Mouse (Mus musculus) cerebral cortex, adult 2 months (tissue): ENCODE measurements around the gene Plcg2.

ENCODE experiments used
- WGBS: fragments of 180-500 bp; shearing (Covaris S2); methylation state at CpG from one replicate; pipeline ENCODE4 v1.1.7; 2018; 5-methylcytosine and 5-hydroxymethylcytosine counted together

Plcg2 gene

DNA sequence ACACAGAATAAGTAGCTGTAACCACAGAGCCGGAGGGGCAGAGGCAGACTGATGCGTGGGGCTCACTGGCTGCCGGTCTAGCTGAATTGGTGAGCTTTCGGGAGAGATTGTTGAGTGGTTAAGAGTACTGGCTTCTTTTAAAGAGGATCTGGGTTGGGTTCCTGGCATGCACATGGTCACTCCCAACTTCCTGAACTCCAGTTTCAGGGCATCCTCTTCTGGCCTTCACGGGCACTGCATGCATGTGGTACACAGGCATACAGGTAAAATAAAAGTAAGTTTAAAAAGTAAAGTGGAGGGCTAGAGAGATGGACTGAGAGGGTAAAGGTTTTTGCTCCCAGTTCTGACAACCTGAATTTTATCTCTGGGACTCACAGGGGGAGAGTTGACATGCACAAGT lies 52.4 kb downstream of the Plcg2 start:
- WGBS = 84% methylated on average over 5 of the region's 5 CpGs

- WGBS = 63% methylated on average over 4 of the region's 4 CpGs
These were observed 62.9 kb downstream of the Plcg2 start for GRCm38 (mm10) chr8:117561014-117561413.

- WGBS = 23% methylated on average over 17 of the region's 17 CpGs
These were observed 63.8 kb downstream of the Plcg2 start for GRCm38 (mm10) chr8:117561735-117562361.

DNA sequence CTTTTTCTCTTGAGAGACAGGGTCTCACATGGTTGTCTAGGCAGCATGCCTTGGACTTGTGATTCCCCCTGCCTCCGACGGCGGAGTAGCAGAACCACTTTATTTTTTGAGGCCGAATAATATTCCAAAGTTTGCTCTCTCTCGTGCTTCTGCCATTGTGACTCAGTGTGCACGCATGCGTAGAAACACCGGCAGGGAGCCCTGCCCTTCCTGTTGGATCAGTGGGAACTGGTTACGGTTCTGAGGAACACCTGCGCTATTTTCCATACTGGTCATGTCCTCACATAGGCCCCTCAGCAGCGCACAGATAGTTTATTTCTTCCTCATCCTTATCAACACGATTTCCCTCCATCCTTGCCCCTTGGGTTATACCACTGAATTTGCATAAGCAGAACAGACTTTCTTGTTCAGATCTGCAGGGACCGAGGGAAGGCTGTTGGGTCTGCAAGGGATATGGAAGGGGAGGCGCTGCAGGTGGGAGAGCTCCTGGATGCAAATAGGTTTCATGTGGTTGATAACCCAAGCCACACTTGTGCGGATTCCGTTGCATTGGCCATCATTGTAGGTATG lies 64.4 kb downstream of the Plcg2 start:
- WGBS = 46% methylated on average over 16 of the region's 16 CpGs

DNA sequence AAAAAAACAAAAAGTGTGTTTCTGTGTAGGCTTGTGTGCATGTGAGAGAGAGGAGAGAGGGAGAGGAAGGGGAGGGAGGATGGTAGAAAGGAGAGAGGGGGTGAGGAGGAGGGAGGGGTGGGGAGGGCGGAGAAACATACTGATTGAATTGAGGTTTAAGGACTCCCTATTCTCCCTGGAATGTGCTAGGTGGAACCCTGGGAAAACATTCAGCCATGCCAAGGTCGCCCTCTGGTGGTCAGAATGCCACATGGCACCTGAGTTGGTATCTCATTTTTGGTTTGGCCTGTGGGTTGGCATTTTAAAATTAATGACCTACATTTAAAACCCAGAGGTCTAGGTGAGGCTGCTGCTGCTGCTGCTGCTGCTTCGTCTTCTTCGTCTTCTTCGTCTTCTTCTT lies 71.3 kb downstream of the Plcg2 start:
- 32% methylated on average over 5 of the region's 5 CpGs for WGBS

GRCm38 (mm10) chr8:117576291-117576785 lies 78.2 kb downstream of the Plcg2 start:
- WGBS = 71% methylated on average over 9 of the region's 9 CpGs

GRCm38 (mm10) chr8:117577059-117577458 lies 79.0 kb downstream of the Plcg2 start:
- WGBS = 83% methylated on average over 6 of the region's 6 CpGs

- WGBS = 65% methylated on average over 10 of the region's 10 CpGs
These were observed 79.8 kb downstream of the Plcg2 start for GRCm38 (mm10) chr8:117577883-117578282.

DNA sequence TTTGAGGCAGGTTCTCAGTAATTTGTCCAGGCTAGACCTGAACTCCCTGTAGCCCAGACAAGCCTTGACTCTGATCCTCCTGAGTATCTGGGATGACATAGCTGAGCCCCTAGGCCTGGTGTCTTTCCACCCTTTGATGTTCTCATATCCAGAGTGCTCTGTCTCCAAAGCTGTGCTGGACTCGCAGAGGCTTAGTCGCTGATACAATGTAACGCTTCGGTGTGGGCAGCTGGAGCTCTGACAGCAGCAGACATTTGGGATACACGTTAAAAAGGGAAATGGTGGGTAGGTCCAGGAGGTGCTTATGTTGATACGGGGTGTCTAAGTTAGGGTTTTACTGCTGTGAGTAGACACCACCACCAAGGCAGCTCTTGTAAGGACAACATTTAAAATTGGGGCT lies 80.8 kb downstream of the Plcg2 start:
- WGBS = 71% methylated on average over 6 of the region's 6 CpGs

DNA sequence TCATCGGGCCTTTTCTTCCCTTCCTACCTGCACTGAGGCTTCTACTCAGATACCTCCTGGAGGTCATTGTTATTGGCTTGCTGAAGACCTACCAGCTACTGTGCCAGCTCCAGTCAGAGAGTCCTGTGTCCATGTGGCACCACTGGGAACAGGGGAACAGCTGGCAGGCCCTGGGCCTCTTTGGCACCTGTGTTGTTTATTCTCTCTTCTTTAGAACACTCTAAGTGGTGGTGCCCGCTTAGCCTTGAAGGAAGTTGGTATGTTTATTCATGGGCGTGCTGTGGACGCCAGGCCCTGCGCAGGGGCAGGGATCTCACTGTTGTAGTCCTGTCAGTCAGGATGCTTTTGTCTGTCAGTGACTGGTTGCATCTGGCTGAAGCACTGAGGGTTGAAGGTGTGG lies 95.8 kb downstream of the Plcg2 start:
- WGBS = 88% methylated on average over 5 of the region's 5 CpGs

GRCm38 (mm10) chr8:117595001-117595400 lies 96.9 kb downstream of the Plcg2 start:
- 87% methylated on average over 2 of the region's 2 CpGs for WGBS

DNA sequence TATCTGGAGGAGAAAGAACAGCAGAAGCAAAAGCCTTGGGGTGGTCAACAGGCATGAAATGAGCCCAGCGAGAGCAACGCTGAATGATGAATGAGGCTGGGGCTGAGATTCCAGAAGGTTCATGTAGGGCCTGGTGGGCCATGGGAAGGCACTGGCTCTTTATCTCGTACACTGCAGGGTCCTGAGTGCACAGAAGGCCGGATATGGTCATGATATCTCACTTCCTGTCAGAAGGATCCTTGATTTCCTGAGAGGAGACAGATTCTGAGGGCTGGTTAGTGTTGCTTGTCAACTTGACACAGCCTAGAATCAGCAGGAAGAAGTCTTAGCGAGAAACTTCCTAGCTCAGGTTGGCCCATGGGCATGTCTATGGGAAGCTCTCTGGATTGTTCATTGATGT lies 98.7 kb downstream of the Plcg2 start:
- WGBS = 84% methylated on average over 5 of the region's 5 CpGs

DNA sequence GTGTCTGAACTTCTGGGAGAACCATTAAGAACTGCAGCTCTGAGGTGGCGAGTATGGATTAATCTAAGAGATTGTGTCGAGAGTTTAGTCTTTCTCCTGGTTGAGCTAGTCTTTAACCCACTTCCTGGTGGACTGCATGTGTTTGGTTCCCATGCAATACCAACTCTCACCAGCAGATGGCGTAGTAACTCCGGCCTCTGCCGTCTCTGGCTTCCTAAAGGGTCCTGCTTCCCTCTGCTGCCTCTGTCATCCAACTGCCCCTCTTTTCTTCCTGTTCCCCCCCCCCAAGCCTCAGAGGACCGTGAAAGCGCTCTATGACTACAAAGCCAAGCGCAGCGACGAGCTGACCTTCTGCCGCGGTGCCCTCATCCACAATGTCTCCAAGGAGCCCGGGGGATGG lies 102.7 kb downstream of the Plcg2 start:
- WGBS = 70% methylated on average over 13 of the region's 13 CpGs

GRCm38 (mm10) chr8:117604101-117604500 lies 106.0 kb downstream of the Plcg2 start:
- WGBS = 90% methylated on average over 12 of the region's 12 CpGs

- WGBS = 90% methylated on average over 14 of the region's 14 CpGs
These were observed 106.6 kb downstream of the Plcg2 start for GRCm38 (mm10) chr8:117604671-117605070.

- 93% methylated on average over 8 of the region's 8 CpGs for WGBS
These were observed 107.1 kb downstream of the Plcg2 start for GRCm38 (mm10) chr8:117605201-117605600.

GRCm38 (mm10) chr8:117610506-117610905 lies 112.4 kb downstream of the Plcg2 start:
- WGBS = 94% methylated on average over 10 of the region's 10 CpGs

GRCm38 (mm10) chr8:117612861-117613260 lies 114.8 kb downstream of the Plcg2 start:
- 91% methylated on average over 12 of the region's 12 CpGs for WGBS

DNA sequence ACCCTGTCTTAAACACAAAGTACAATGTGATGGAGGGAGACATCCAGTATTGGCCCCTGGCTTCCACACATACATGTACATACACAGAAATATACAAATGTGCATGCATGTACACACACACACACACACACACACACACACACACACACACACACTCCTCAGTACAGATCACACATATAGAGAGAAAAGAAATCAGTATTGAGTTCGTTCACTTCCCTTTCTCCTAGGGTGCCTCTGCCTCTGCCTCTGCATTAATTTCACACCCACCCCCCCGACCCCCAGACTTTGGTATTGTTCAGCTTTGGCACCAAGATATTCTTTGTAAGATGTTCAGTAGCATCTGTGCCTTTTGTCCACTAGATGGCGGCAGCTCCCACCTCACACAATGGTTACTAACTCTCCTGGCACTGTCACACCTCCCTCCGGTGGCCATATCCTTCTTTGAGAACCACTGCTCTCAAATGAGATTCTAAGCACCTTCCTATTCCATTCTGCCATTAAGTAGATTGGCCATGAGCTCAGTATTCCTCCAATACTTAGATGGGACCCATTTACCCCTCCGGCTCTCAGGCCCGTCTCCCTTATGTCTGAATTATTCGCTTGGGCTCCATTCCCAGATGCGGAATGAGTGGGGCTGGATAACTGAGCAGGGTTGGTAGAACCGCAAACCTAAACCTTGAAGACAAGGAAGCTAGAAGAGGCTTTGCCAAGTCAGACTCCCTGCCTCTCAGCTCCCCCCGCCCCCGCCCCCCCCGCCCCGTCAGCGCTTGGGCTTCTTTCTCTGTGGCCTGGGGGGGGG lies 128.1 kb downstream of the Plcg2 start:
- WGBS = 49% methylated on average over 14 of the region's 14 CpGs

DNA sequence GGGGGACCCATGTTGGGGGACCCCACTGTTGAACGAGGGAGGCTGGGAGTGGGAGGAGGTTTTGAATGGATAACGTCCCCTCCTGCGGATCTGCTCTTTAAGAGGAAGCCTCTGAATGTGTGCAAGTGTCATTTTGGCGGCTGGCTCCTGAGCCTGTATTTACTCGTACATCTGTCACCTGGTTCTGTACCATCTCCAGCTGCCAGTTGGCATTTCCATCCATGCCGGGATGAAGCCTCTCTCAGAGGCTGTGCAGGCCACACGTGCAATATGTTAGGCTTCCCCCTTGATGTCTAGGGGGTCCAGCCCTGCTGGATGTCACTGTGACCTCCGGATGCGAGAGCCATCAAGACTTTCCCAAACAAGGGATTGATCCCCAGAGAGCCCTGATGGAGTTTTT lies 129.0 kb downstream of the Plcg2 start:
- 55% methylated on average over 9 of the region's 9 CpGs for WGBS

DNA sequence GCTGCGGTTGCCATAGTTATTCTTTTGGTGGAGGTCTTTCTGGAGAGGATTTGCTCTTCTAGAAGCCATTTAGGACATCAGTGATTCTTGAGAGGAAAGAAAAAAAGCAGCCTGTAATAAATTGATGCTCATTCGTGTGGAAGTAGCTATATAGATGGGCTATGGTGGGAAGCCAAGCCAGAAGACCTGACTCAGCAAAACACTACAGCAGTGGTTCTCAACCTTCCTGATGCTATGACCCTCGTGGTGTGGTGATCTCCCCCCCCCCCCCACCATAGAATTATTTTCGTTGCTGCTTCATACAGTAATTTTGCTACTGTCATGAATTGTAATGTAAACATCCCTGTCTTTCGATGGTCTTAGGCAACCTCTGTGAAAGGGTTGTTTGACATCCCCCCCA lies 134.4 kb downstream of the Plcg2 start:
- WGBS = 88% methylated on average over 5 of the region's 5 CpGs

DNA sequence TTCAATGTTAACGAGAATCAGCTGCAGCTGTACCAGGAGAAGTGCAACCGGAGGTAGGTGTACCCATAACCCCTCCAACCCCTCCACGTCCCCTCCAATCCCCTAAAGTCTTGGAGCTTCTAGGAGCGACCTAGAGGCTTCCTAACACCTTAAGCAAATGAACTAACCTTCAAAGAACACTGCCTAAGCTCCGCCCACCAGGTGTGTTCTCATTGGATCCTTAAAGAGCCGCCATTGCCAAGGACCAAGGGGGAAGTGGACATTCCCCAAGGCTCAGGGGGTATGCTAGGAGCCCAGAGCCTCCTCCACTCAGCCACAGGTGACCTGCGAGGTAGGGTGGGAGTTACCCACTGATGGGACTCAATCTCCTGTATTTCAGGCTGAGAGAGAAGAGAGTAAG lies 136.3 kb downstream of the Plcg2 start:
- WGBS = 91% methylated on average over 7 of the region's 7 CpGs

DNA sequence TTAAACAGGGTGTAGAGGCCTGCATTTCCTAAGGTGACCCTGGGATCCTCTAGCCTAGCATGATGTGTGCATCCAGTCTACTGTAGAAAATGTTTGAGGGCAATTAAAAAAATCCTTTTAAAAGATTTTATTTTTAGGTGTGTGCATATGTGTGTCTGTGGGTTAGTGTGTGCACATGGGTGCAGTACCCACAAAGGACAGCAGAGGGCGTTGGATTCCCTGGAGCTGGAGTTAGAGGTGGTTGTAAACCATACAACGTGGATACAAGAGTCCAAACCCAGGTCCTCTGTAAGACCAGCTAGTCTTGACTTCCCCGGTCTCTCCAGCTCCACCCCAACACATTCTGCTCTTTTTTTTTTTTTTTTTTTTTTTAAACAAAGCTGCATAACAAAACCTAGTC lies 139.4 kb downstream of the Plcg2 start:
- WGBS = 61% methylated on average over 3 of the region's 3 CpGs
